Mouse (Mus musculus) kidney, adult 2 months (tissue): Measurements from ENCODE around the gene Efcab11. TPM values are rescaled to one million over a fixed set of nuclear protein-coding genes. Genes with fewer than 3 reads are reported as not detected.
A peak's percentile ranks its signal among the peaks of the same experiment; 100 is the strongest.
"Not testable (repeated sequence)": the region's sequence is repeated elsewhere in the genome, so short reads cannot be mapped to it uniquely, and the experiment has no call there.

Experiments used
- DNase-seq: peaks from one replicate; pipeline ENCODE4 v3.0.0; 2021
- H3K27ac ChIP-seq: fragments of 200-500 bp; 2 replicates; pipeline ENCODE4 v1.5.1; 2012; ENCODE audit warnings: low read depth, low read length, control low read depth, inconsistent platforms; ENCODE audit not compliant: insufficient read depth
- H3K27me3 ChIP-seq: fragments of 200-500 bp; replicated peaks from 2 replicates; pipeline ENCODE4 v1.6.1; 2012; ENCODE audit warnings: mild to moderate bottlenecking, moderate library complexity, low read length, inconsistent platforms; ENCODE audit not compliant: control insufficient read depth, insufficient read depth
- H3K36me3 ChIP-seq: fragments of 200-500 bp; 2 replicates; pipeline ENCODE4 v1.6.1; 2012; ENCODE audit warnings: mild to moderate bottlenecking, moderate library complexity, low read length, inconsistent platforms; ENCODE audit not compliant: control insufficient read depth, insufficient read depth
- H3K4me1 ChIP-seq: fragments of 200-500 bp; 2 replicates; pipeline ENCODE4 v1.6.1; 2011; ENCODE audit warnings: low read length; ENCODE audit not compliant: control insufficient read depth, insufficient read depth
- H3K4me3 ChIP-seq: fragments of 200-500 bp; 2 replicates; pipeline ENCODE4 v1.5.1; 2011; ENCODE audit warnings: mild to moderate bottlenecking, low read depth, low read length, control low read depth; ENCODE audit not compliant: insufficient read depth
- CTCF ChIP-seq: fragments of 200-500 bp; conservative IDR thresholded peaks from 2 replicates; pipeline ENCODE4 v1.5.1; 2011; ENCODE audit warnings: low read depth, mild to moderate bottlenecking, control low read depth, low read length, moderate library complexity, mixed read lengths; ENCODE audit not compliant: insufficient read depth, insufficient read length
- POLR2A ChIP-seq: fragments of 200-500 bp; IDR thresholded peaks from one replicate; pipeline ENCODE4 v1.6.1; 2011; ENCODE audit warnings: low read depth, low read length, control low read depth
- WGBS: fragments of 180-500 bp; shearing (Covaris S2); methylation state at CpG from one replicate; pipeline ENCODE4 v1.1.7; 2018; 5-methylcytosine and 5-hydroxymethylcytosine counted together
- polyA plus RNA-seq: library from polyadenylated mRNA; depleted of rRNA; stranded (reverse); fragments of >200 nt; gene quantifications from 2 replicates; pipeline ENCODE4 v1.2.3, GENCODE M21; 2012

The Efcab11 gene
- polyA plus RNA-seq, 1 experiment: 0.25 TPM

GRCm38 (mm10) chr12:99815244-99815643, 69.0 kb downstream of the Efcab11 start:
- no peak for TF ChIP-seq POLR2A
- TF ChIP-seq CTCF: no peak
- no peak for DNase-seq
- Histone ChIP-seq H3K4me1 (no peaks in the 10 kb centered on the region), H3K4me3 (no peak overlapping the region), H3K36me3 (no peaks in the 10 kb centered on the region), H3K27me3 (no peaks in the 10 kb centered on the region), H3K27ac (no peak overlapping the region)
- WGBS: 90% methylated on average over 8 of the region's 8 CpGs

GRCm38 (mm10) chr12:99807891-99808290, 76.3 kb downstream of the Efcab11 start:
- H3K4me1 ChIP-seq: no peaks in the 10 kb centered on the region
- no peak overlapping the region for H3K4me3 ChIP-seq
- no peak for DNase-seq
- WGBS: 73% methylated on average over 5 of the region's 5 CpGs
- no peak overlapping the region for H3K27ac ChIP-seq
- H3K27me3 ChIP-seq: no peaks in the 10 kb centered on the region
- TF ChIP-seq CTCF (no peak), POLR2A (no peak)
- no peaks in the 10 kb centered on the region for H3K36me3 ChIP-seq

DNA sequence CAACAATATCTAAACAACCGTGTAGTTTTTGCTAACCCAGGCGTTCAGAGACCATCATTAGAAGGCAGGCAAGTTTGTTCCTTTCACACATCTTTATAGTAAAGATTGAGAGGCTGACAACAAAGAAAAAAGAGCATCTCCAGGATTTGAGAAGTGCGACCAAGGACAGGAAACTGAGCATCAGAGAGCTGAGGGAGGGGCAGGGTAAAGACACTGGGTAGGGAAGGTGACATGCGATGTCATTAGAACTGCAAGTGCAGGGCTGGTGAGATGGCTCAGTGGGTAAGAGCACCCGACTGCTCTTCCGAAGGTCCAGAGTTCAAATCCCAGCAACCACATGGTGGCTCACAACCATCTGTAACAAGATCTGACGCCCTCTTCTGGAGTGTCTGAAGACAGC, 77.5 kb downstream of the Efcab11 start:
- H3K27ac ChIP-seq, H3K27me3 ChIP-seq, H3K4me3 ChIP-seq, H3K4me1 ChIP-seq, H3K36me3 ChIP-seq, DNase-seq: not testable (repeated sequence)
- WGBS: 93% methylated on average over 7 of the region's 7 CpGs

DNA sequence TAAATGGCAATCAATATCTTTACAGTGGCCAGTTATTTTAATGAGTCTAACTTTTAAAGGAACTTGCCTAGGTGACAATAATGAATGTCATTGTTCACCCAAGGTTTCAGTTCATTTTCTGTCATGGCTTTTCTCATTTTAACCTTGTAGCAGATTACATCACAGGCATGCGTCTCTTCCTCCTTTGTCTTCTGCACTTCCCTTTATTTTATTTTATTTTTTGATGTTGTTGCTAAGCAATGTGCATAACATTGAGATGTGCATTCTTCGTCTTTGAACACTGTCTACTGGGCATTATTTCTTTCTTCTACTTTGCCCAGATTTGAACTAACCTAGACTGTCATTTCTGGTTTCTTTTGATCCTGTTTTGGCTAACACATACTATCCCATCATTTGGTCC, 88.3 kb downstream of the Efcab11 start:
- no peaks in the 10 kb centered on the region for H3K27me3 ChIP-seq
- H3K4me3 ChIP-seq: no peak overlapping the region
- H3K36me3 ChIP-seq: no peaks in the 10 kb centered on the region
- H3K4me1 ChIP-seq: no peaks in the 10 kb centered on the region
- no peak for TF ChIP-seq CTCF
- DNase-seq: peak; percentile 4
- no peak overlapping the region for H3K27ac ChIP-seq
- 84% methylated on average over 2 of the region's 2 CpGs for WGBS

DNA sequence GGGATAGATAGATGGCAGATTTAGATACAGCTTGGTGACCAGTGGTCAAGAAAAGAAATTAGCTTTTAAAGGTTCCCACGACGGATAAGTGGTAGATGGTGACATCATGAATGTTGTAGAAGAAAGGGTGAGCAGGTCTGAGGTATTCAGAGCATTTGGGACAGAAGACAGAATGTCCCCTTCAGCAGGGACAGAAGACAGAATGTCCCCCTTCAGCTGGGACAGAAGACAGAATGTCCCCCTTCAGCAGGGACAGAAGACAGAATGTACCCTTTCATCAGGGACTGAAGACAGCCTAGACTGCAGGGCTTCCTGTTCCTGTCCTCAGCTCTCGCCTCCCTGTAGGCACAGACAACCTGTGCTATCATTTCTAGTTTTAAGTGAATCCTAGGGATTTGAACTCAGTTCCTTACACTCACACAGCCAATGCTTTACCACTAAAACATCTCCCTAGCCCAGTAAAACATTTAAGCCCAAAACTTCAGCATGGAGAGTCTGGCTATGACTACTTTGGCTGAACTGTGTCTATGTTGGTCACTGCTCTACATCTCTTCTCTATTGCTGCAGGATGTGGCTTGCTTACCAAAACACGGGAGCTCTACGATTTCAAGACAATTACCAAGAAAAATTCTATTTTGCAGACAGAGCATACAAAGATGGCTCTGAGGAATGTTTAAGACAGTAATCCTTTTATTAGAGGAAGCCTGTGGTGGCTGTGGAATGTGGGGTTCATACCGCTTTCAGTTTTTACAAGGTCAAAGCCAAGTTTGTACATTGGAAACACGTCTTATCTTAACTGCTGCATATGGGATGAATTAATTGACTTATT, 89.2 kb downstream of the Efcab11 start:
- TF ChIP-seq CTCF: no peak
- TF ChIP-seq POLR2A: no peak
- WGBS: 70% methylated on average over 7 of the region's 7 CpGs

GRCm38 (mm10) chr12:99794158-99794515, 90.1 kb downstream of the Efcab11 start:
- 63% methylated on average over 4 of the region's 4 CpGs for WGBS
- Histone ChIP-seq H3K36me3 (no peaks in the 10 kb centered on the region), H3K4me3 (no peak overlapping the region), H3K4me1 (no peaks in the 10 kb centered on the region), H3K27ac (no peak overlapping the region), H3K27me3 (no peaks in the 10 kb centered on the region)
- DNase-seq: no peak
- TF ChIP-seq CTCF (no peak), POLR2A (no peak)

More for the DNA sequence above, 89.2 kb downstream of the Efcab11 start:
- Histone ChIP-seq H3K27me3 (no peaks in the 10 kb centered on the region), H3K27ac (no peak overlapping the region), H3K4me3 (no peak overlapping the region), H3K4me1 (no peaks in the 10 kb centered on the region), H3K36me3 (no peaks in the 10 kb centered on the region)
- DNase-seq: no peak

- Histone ChIP-seq H3K4me3 (no peak overlapping the region), H3K4me1 (no peaks in the 10 kb centered on the region), H3K27ac (no peak overlapping the region), H3K27me3 (no peaks in the 10 kb centered on the region), H3K36me3 (no peaks in the 10 kb centered on the region)
- no peak for DNase-seq
- 56% methylated on average over 10 of the region's 10 CpGs for WGBS
- no peak for TF ChIP-seq CTCF
- no peak for TF ChIP-seq POLR2A
Measured at GRCm38 (mm10) chr12:99793465-99794157, 90.6 kb downstream of the Efcab11 start.
